Mouse (Mus musculus): ENCODE results near the gene D17H6S53E. TPM values are rescaled to one million over a fixed set of nuclear protein-coding genes. Genes with fewer than 3 reads are reported as not detected.

The D17H6S53E gene
- total RNA-seq, 2 experiments from 2014 or later: 28.5 to 32.4 TPM

GRCm38 (mm10) chr17:35157254-35157653 is 31.1 kb downstream of the D17H6S53E start:
- intact Hi-C loops (cut with DNase I): no loop called here
- DNase-seq: no peak

GRCm38 (mm10) chr17:35157661-35158175 is 31.5 kb downstream of the D17H6S53E start:
- intact Hi-C loops (cut with DNase I): no loop called here
- no peak for DNase-seq

- intact Hi-C loops (cut with DNase I): no loop called here
- no peak for DNase-seq
These were observed 32.8 kb downstream of the D17H6S53E start for GRCm38 (mm10) chr17:35158850-35159593.

GRCm38 (mm10) chr17:35159638-35160037 is 33.5 kb downstream of the D17H6S53E start:
- intact Hi-C loops (cut with DNase I): loop anchor here (2.0 to 5.0 kb wide), 2 partner anchors 15 to 32 kb away; partner anchors contain the start of gene D17H6S53E
- DNase-seq: no peak

DNA sequence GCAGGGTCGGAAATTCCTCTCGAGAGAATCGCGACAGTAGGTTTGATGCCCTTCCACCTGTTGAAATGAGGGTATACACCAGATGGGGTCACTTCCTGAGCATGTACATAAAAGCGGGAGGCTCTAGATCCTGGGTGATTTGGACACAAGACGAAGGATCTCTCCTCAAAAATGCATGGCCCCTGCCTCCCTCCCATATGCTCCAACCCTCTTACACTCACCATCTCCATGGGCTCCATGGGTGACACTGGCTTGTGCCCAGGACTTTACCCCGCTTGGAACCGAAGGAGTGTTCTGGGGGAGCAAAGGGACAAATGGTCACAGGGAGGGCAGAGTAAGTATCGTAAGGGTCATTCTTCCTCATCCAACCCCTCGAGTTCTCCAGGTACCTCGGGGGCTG is 35.2 kb downstream of the D17H6S53E start:
- intact Hi-C loops (cut with DNase I): loop anchor here (2.0 to 5.0 kb wide), 2 partner anchors 17 to 34 kb away; partner anchors contain the start of gene D17H6S53E
- no peak for DNase-seq

DNA sequence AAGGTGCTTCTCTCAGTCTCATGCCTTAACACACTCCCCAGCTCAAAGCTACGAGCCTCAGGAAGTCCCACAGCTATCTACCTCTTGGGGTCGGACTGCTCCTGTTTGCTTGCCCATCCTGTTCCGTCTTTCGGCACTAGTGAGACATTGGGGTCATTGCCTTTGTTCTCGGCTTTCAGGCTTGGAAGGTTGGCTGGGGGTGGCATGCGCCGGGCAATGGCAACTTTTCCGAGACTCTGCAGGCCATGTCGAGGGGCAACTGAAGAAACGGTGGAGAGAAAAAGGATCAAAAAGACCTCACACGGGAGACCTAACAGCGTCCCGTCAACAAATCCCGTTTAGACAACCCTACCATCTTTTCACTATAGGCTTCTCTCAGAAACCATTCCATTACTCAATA is 35.9 kb downstream of the D17H6S53E start:
- no peak for DNase-seq
- intact Hi-C loops (cut with DNase I): loop anchor here (2.0 to 5.0 kb wide), 2 partner anchors 25 to 35 kb away; partner anchors contain the start of gene D17H6S53E

DNA sequence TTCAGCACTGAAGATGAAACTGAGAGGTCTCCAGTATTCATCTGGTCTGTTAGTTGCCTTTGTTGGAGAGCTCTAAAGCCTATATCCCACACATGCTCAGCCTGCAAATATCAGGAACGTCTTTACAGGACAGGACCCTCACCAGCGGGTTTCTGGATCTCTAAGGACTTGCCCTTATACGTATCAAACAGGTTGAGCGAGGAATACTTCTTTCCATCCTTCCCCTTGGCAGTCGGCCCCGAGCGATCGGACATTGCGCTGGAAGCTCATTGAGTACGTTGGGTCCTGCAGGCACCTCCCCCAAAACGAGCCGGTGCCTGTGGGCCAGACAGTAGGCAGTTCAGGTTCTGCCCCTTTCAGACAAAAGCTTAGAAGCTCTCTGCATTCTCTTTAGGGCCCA is 36.6 kb downstream of the D17H6S53E start:
- peak; percentile 47 to 56 for DNase-seq
- intact Hi-C loops (cut with DNase I): loop anchor here (2.0 to 5.0 kb wide), 2 partner anchors 26 to 35 kb away; partner anchors contain the start of gene D17H6S53E

GRCm38 (mm10) chr17:35163326-35164081 is 37.3 kb downstream of the D17H6S53E start:
- peak; percentile 37 to 53 for DNase-seq
- intact Hi-C loops (cut with DNase I): loop anchor here (2.0 to 5.0 kb wide), 2 partner anchors 27 to 36 kb away; partner anchors contain the start of gene D17H6S53E

GRCm38 (mm10) chr17:35164218-35164567 is 38.0 kb downstream of the D17H6S53E start:
- intact Hi-C loops (cut with DNase I): loop anchor here (5.0 kb wide), 1 partner anchor 37 kb away; the partner anchor contains the start of gene D17H6S53E

GRCm38 (mm10) chr17:35164568-35165450 is 38.6 kb downstream of the D17H6S53E start, which contains the start of gene Prrc2a:
Gene Prrc2a (minus strand): TSS chr17:35164897.
- DNase-seq: peak; percentile 99
- intact Hi-C loops (cut with DNase I): loop anchor here (5.0 kb wide), 1 partner anchor 38 kb away; the partner anchor contains the start of gene D17H6S53E

More at GRCm38 (mm10) chr17:35164218-35164567, 38.0 kb downstream of the D17H6S53E start:
- DNase-seq: no peak

DNA sequence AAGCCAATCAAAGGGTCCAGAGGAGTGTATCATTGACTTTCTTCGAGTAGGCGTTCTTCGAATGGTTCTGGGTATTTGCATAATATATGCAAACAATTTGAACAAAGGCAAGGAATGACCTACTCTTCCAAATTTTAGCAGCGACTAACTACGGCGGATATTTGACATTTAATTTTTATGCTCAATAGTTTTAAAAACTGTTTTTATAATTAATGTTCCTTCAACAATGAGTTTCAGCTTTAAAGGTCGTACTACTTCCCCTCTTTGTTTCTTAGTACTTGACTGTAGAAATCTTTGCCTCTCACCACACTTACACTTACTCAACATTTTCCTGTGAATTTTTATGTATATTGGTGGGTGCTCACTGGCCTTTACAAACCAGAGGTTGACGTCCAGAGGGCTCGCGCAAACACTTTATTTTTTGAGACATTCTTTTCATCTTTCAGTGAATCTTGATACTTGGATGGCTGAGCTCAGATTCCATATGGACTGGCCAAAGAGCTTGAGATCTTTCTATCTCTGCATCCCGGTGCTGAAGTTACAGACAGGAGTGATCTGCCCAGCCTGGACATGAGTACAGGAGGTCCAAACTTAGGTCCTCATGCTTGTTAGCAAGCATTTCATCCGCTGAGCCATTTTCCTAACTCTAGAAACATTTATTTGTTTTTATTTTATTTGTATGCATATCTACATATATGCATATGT is 39.4 kb downstream of the D17H6S53E start:
- intact Hi-C loops (cut with DNase I): loop anchor here (2.0 kb wide), 1 partner anchor 67 kb away; the partner anchor contains the start of gene Atp6v1g2

GRCm38 (mm10) chr17:35166352-35167035 is 40.3 kb downstream of the D17H6S53E start:
- intact Hi-C loops (cut with DNase I): loop anchor here (2.0 kb wide), 1 partner anchor 66 kb away; the partner anchor contains the start of gene Atp6v1g2
- peak; percentile 55 to 69 for DNase-seq

More for the DNA sequence above, 39.4 kb downstream of the D17H6S53E start:
- no peak for DNase-seq

GRCm38 (mm10) chr17:35167794-35168193 is 41.6 kb downstream of the D17H6S53E start:
- intact Hi-C loops (cut with DNase I): loop anchor here (2.0 kb wide), 1 partner anchor 65 kb away; the partner anchor contains the start of gene Atp6v1g2
- DNase-seq: no peak

DNA sequence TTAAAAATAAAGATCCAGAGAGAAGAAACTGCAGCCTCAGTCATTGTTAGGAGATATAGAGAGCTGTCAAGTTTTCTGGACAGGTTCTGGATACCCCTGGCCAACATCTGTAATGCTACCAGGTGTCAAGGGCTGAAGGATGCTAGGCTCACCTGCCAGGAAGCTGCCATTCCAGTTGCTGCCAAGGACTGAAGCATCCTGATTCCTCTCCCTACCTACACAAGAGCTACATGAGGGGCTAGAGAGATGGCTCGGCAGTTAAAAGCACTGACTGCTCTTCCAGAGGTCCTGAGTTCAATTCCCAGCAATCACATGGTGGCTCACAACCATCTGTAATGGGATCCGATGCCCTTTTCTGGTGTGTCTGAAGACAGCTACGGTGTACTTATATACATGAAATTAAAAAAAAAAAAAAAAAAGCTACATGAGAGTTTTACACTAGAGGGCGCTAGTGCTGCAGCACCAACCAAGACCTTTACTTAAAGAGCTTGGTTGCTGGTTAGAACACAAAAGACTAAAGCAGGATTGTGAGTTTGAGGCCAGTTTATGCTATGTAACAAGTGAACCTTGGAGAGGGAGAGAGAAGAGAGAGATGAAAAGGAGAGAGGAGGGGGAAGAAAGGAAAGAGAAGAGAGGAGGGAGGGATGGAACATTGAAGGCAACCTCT is 42.5 kb downstream of the D17H6S53E start:
- DNase-seq: no peak

GRCm38 (mm10) chr17:35172445-35173234 is 46.5 kb downstream of the D17H6S53E start:
- intact Hi-C loops (cut with DNase I): no loop called here
- no peak for DNase-seq

More for the DNA sequence above, 42.5 kb downstream of the D17H6S53E start:
- intact Hi-C loops (cut with DNase I): no loop called here

DNA sequence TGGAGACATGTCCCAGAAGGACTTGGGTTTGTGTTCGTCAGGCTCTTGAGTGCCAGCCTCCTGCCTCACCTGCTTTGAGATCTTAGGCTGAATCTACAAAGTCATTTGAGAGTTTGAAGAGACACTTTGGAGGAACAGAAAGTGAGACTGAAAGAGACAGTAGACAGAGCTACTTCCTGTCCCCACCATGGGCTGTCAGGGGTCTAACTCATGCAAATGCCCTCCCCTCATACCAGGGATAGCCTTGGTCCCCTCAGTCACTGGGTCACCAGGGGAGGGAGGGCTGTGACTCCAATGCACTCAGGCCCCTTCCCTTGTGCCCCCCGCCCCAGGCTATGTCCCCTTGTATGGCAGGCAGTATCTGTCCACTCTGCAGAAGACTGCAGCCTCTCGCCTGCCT is 47.2 kb downstream of the D17H6S53E start:
- intact Hi-C loops (cut with DNase I): no loop called here
- DNase-seq: no peak
